Mouse (Mus musculus) thymus, postnatal 25 days (tissue): Measurements from ENCODE around the gene Dab1.

Experiments used
- DNase-seq: peaks from one replicate; pipeline ENCODE4 v3.0.0; 2022

Gene Dab1

DNA sequence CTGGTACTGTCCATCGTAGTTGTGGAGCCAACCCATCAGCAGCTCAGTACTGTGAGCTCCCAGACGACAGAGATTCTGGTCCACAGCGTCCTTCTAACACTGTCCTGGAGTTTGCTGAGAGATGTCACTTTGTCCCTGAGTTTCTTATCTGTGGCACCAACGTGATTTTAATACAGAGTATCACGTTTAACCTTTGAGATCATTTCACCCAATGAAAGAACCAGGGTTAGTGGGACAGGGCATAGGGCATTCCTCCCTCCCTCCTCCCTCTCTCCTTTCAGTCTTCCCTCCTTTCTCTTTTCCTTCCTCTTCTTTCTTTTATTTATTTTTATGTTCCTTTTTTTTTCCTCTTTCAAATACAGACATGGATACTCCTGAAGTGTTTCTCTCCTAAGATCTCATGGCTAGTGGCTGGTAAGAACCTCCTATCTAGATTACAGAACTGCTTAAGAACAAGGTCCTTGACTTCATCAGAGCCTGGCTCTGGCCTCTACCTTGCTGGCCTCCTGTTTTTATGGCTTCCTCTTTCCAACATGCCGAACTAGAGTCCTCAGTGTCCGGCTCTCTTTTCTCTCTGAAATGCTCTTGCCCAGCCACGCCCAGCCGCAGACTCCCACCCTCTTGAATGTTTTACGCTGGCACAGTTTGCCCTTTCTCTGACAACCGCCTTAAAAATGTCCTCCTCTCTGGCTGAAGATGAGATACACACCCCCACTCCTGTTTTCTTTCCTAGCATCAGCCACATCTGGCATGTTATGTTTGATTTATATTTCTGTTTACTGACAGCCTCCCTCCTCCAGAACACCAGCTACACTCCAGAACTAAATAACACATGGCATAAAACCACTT, 844.0 kb downstream of the Dab1 start:
- DNase-seq: no peak

DNA sequence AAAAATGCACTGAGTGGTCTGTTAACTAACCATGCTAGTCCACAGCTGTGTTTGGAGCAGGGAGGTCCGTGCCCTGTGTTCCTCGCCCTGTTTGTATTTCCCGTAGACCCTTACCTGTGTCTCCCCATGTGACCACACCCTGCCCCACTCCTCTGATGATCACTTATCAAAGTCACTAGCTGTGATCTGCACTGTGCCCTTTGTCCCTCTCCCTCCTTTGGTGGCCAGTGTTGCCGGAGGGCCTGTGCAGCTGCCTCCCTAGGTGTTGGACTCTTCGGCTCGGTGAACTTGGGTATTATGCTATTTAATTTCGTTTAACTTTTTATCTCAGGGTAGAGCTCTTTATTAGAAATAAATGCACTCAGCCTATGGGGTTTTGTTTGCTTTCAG, 844.6 kb downstream of the Dab1 start:
- DNase-seq: no peak

DNA sequence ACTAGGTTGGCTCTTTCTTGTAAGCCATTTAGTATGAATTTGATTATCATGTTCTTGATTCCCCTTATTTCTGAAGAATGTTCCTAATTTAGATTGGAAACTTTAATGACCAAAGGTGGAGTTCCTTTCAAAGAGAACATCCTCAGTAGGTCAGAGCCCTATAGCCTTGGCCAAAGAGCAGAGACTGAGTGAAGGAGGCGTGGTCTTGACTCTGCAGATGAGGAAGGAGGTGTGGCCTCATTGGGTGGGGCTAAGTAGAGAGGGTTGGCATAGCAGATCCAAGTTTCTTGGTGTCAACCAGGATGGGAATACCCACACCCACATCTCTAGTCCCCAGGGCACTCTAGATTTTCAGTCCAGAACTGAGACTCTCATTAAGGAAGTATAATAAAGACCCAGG, 846.4 kb downstream of the Dab1 start:
- no peak for DNase-seq

DNA sequence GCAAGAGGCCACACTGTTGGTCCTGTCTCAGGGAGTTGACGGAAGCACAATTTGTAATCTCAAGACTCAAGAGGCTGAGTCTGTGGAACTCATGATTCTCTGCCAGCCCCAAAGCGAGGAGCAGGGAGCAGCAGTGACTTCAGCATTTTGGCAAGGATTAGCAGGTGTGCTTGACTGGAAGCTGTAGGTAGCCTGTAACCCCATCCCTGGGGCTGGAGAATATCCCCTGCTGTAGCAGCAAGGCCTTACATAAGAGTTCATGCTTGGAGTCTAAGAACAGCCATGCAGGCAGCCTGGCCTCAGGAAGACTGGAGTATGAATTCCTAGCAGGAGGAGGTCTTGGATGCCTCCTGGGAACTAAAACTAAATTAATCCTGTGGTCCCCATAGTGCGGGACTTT, 849.5 kb downstream of the Dab1 start:
- no peak for DNase-seq

DNA sequence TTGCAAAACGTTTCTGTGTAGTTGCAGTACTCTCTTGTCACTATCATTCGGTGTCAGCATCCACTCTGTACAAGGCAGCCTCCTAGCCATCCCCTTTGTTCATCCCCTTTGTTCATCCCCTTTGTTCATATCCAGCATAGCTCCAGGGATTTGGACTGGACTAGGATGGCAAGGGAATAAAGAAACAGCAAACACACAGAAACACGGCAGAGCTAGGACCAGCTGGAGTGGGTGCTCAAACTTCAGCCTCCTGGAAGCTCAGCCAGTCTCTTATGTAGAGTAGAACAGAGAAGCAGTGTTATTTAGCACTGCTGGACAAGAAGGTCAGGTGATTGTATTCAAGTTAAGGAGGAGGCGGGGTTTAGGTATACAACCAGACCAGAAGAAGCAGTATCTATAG, 853.8 kb downstream of the Dab1 start:
- DNase-seq: no peak

DNA sequence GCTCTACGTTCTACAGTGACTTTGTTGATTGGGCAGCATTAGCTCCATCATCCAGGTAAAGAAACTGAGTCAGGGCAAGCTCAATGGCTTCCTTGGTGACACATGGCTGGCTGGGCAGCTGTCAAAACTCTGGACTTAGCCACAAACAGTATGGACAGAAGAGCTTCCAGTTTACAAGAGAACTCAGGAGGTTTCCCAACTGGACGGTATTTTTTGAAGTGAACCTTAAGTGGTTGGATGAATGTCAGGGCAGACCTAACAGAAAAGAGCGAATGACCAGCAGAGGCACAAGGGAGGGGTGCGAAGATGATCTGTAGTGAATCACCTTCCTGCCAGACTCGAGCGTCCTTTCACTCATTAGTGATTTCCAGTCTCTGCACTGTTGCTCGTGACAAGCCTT, 857.7 kb downstream of the Dab1 start:
- DNase-seq: no peak

DNA sequence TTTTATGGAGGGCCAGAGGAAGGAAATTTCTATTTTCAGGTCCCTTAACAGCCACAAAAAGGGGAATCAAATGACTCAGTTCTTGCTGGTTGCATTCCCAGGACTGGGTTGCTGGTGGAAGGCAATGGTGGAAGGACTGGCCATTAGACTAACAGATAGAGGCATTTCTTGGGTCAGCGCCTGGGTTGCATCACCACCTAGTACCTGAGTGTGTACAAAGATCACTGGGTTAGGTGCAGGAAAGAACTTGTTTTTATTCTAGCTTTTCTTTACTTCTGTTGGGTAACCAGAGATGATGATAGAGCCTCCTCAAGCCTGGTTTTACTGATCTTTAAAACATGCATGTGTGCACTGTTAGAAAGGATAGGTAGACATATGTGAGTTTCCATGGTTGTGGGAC, 864.8 kb downstream of the Dab1 start:
- no peak for DNase-seq

DNA sequence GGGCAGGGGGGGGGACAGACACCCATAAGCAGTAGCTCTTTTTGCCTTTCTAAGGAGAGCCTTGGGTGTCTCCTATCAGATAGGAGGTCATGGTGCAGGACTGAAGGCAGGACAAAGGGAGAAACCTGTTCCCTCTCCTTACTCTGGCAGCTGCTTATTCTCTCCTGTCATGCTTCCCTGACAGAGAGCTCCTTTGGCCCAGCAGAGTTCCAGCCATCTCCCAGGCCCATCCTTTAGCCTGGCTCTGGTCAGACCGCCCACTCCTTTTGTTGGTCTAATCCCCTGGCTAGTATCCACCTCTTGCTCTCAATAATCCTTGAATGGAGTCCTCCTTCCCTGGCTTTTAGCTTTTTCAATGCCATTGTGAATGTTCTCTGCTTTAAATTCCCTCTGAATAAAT, 878.1 kb downstream of the Dab1 start:
- DNase-seq: no peak

DNA sequence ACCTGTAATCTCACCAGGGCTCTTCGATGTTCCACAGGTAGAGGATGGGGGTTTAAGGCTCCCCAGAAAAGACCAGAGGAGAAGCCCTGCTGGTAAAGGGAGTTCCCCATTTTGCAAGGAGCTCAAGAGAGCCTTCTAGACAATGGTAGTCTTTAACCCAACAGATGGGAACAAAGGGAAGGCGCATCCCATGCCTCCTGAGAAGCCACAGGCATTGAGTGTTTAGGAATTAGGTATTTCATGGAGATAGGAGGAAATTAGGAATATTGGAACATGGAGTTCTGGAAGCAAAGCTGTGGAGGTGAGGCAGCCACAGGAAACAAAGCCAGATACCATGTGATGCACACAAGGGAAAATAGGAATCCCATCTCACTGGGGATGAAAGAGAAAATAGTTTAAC, 881.0 kb downstream of the Dab1 start:
- no peak for DNase-seq

DNA sequence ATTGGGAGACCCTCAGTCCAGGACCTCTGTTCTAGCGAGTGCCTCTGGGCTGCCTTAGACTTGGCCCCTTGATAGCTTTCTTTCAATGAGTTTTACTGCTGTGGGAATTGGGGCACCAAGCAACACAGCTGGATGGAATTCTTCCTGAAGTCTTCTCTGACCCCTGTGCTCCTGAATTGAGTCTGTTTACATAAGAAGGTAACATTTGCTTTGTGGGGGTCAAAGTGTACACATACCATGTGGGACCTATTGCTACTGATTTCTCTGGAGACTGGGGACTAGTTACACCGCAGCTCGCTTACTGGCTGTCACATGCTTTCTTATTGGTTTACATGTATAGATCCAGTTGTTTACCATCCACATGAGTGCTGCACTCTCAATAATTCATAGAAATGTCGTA, 881.5 kb downstream of the Dab1 start:
- no peak for DNase-seq

DNA sequence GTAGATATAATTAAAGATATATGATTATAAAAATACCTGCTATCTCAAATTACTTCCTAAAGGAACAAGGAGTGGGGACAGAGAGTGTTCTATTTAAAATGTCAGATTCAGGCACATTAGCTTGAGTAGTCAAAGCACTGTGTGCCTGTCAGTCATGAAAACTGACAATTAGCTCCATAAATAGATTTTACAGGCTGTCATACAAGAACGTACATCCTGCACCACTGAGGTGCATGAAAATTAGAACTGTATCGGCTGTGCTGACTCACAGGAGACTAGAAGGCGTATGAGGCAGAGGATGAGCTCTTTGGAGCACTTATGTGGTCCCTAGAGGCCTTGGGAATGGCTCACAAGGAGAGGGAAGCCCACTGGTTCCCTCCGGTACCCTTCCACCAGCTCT, 882.1 kb downstream of the Dab1 start:
- DNase-seq: no peak

DNA sequence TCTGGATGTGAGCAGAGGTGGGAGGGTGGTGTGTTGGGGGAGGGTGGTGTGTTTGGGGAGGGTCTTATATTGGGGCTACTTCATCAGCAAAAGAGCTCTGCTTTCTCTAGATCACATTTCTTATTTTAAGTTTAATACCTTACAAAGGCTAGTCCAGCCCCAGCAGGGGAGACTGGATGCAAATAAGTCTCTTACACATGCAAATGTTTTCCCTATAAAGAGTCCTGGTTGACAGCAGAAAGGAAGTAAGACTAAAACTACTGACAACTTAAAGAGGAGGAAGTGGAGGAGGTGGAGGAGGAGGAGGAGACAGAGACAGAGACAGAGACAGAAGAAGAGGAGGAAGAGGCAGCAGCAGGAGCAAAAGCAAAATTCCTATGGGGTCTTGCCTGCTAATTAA, 885.8 kb downstream of the Dab1 start:
- no peak for DNase-seq

DNA sequence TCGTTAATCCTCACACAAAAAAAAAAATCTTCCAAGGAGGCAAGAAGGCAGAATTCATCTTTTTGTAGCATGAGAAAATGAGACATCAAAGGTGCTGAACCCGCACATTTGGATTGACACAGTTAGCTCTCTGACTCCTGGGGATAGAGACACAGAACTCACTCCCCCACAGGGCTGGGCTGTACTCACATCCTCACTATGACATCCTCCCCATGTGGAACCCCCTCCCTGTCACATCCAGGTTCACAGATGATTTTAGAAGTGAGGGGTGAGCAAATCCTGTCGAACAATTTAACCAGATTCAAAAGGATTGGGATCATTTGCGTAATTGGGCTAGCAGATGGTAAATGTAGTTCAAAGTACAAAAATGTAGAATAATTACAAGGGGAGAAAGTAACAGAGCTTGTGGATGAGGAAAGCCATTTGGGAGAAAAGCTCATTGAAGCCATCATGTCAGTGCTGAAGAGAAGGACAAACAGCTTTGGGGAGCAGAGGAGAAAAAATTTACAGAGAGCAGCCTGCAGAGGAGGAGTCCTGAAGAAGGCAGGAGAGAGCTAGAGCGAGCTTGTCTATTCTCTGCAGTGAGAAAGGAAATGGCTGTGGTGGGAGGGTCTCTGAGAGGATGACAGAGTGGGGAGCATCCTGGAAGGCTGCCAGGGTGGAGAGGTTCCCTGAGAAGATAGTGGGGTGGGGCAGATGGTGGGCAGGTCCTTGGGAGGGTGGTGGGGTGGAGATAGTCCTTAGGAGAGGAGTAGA, 890.2 kb downstream of the Dab1 start:
- no peak for DNase-seq

DNA sequence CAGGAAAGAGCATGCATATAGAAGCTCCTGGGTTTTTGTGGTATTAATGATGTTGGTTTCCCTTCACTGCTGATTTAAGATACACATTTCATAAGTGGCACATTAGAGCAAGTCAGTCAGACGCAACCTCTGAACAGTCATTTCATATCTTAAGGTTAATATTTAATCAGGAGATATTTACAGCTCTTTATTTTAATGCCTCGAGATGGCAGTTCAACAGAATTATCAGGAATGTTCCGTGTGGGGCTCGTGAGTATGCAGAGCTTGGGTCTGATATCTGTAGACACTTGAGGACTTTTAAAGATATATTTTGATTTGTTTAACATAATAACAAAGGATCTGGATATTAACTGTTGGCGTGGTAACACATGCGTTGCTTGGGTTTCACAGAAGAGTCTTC, 892.7 kb downstream of the Dab1 start:
- no peak for DNase-seq

DNA sequence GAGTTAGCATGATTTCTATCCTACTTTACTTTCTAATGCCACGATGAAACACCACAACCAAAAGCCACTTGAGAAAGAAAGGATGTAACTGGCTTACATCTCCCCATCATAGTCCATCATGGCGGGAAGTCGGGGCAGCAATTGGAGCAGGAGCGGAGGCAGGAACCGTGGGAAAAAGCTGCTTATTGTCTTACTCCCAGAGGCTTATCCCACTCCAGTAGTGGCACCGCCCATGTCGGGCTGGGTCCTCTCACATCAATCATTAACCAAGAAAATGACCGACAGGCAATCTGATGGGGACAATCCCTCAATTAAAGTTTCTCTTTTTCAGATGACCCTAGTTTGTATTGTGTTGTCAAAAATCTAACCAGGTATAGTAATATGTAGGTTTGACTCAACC, 893.4 kb downstream of the Dab1 start:
- DNase-seq: no peak

DNA sequence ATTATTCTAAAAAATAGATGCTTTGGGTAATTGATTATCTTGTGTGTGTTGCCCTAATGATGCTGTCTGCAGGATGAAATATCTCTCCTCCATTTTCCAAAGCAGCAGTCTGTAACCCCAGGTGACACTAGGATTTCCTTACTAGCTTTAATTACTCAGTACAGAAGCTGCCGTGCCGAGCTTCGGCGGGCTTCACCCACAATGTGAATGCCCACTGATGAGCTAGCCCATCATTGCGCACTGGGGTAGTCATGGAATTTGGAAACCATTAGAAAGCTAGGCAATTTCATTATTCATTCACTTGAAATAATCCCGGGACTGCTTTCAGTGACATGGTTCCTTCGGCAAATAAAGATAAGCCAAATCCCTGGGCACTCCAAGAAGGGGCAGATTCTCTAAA, 894.5 kb downstream of the Dab1 start:
- DNase-seq: no peak

DNA sequence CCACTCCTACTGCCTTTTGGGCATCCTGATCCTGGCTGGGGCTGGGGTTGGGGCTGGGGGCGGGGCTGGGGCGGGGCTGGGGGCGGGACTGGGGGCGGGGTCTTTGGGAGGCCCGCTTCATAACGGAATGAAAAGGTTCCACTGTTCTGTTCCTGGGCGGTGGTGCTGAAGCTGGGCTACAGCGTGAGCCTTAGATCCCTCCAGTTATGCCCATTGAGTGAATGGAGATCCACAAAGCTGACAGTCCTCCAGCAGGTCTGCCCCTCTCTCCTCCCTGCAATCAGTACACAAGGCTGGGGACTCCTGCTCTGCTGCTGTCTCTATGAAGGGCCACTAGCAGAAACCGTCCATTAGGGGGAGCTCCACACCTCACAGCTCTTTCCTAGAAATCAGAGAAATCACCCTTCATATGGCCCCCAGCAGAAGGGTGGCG, 895.4 kb downstream of the Dab1 start:
- DNase-seq: no peak

DNA sequence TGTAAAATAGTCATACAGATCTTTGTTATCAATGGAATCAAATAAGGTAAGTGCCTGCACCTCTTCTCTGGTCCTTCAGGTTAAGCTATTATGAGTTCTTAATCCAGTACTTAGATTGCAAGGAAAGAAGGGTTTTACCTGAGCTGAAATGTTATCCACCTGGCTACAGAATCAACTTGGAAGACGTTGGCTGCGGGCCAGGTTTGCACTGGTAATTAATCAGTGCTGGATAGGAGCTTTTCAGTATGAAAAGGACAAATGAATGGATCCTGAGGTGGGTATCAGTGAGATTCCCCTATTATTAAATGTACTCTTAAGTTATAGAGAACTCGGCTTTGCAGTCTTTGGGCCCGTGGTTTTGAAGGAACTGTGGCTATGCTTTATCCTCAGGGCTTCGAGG, 896.5 kb downstream of the Dab1 start:
- DNase-seq: no peak

DNA sequence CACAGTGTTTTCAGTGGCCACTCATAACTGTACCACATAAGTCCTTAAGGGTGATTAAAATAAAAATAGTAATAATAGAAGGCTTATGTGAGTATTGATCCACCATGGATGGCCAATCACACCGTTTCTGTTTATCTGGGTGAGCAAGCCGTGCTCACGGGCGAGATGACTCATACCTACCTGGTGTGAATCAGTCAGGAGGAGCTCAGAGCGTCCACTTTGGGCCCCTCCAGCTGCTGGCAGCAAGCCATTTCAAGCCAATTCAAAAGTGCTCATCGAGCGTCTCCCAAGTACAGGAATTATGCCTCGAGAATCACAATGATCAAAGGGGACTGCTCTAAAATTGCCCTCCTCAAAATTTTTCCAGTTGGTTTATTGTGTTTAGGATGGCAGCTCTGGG, 903.2 kb downstream of the Dab1 start:
- no peak for DNase-seq

DNA sequence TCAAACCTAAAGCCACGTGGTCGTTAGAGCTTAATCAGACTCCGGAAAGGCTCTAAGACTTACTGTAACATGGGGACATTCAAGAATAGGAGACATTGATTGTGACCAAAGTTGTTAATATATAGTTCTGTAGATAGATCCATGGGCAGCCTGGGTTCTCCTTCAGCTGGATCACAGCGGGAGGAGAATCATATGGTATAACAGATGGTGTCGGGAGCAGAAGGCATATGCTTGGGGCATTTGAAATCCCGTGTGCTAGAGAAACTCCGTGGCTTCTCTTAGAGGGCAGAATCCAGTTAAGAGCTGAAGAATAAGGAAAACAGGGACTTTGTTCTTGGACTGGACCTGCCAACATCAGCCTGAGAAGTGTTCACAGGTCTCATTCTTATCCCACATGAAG, 904.6 kb downstream of the Dab1 start:
- no peak for DNase-seq

DNA sequence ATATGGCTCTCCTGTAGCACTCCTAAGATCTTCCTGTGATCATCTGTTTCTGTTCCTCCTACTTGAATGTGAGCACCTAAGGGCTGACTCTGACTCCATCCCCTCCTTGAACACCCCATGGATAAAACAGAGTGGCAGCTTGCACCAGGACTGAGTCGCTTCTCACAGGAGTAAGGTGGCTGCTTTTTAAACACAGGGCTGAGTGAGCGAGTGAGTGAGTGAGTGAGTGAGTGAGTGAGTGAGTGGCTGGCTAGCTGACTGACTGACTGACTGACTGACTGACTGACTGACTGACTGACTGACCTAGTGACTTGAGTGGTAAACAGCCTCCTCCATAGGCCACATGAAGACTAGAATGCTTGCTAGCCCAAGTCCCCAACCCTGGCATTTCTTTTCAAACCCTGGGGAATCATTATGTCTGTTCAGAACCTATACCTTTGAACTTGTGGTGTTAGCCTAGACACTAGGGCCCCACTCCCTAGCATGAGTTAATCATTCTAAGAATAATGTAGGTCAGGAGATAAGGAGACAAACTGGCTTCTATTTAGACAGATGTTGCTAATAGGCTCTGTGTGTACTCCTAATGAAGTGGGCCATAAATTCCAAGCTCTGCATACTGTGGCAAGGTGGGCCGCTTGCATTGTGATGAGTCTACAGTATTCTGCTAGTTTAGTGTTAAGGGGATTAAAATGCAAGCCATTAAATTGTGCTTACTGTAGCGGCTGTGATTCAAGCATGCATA, 910.9 kb downstream of the Dab1 start:
- no peak for DNase-seq

DNA sequence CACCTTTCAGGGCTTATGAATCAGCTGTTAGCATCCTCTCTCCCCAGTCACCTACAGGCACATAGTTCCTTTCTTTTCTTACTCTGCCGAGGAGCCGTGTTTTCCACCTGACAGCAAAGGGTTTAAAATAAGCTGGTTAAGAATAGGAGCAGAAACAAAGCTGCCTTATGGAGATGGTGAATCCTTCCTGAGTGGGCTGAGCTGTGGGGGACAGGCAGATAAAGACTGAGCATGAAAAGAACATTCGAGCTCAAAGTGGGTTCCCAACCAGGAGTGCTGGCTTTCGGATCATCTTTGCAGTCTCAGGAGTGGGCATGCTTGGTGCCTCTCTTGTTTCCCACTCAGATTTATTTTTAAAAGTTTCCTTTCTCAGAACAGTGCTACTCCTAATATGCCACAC, 913.7 kb downstream of the Dab1 start:
- DNase-seq: no peak

DNA sequence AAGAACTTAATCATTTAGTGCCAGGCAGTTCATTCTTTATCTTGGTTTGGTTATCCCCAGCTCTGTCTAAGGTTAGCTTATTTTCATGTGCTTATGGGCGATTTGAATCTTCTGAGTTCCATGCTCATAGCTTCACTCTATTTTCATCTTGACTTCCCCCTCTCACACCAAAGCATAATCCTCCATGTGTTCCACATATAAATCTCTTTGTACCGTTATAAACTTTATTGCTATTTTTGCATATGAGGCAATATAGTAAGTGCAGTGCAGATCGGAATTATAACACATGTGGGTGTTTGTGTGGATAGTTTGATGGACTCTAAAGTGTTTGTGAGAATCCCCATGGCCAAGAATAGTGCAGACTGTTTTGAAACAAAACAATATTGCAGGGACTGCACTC, 919.3 kb downstream of the Dab1 start:
- no peak for DNase-seq

DNA sequence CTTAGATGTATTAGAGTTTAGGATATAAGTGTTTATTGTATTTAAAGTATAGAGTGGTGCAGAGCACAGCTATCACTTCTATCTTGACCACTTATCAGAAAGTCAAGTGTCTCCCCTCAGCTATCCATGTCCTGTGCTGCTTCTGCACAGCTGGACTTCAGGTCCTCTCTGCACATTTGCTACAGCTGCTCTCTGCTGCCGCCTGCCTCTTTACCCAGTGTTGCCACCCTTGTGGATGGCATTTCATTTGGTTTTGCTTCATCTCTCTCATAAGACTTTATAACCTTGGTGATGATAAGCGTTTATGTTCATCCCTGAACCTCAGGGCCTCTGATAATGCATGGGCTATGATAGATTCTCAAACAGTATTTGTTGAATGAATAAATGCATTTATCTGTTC, 919.9 kb downstream of the Dab1 start:
- no peak for DNase-seq
